Mouse (Mus musculus): Measurements from ENCODE around the gene Capn9. TPM values are rescaled to one million over a fixed set of nuclear protein-coding genes. Genes with fewer than 3 reads are reported as not detected.

The Capn9 gene
- not detected for polyA plus RNA-seq (2014; fragmentation: Illumina TruSeq; extraction: RNeasy Lipid Tissue Mini Kit (QIAGEN cat#74804); ENCODE audit: low read depth, low replicate concordance)

GRCm38 (mm10) chr8:124575811-124576210 lies at the start of gene Capn9:
Capn9 (plus strand) TSS chr8:124576111.

GRCm38 (mm10) chr8:124569593-124569992 lies 6.3 kb upstream of the Capn9 start, which contains the start of gene Agt:
Agt (minus strand) TSS chr8:124569706.

GRCm38 (mm10) chr8:124663112-124663873 lies 87.4 kb downstream of the Capn9 start, which contains the start of gene 2310022B05Rik:
2310022B05Rik (minus strand) TSS chr8:124663369.

Other genes with a start within 250 kb of the Capn9 start
- gene Pgbd5, start 136.5 kb upstream of the Capn9 start, polyA plus RNA-seq (2014; fragmentation: Illumina TruSeq; extraction: RNeasy Lipid Tissue Mini Kit (QIAGEN cat#74804); ENCODE audit: low read depth, low replicate concordance) = 0.16 TPM
- 14.6 TPM for gene Cog2, start 55.3 kb upstream of the Capn9 start, polyA plus RNA-seq (2014; fragmentation: Illumina TruSeq; extraction: RNeasy Lipid Tissue Mini Kit (QIAGEN cat#74804); ENCODE audit: low read depth, low replicate concordance)
- 3.8 TPM for gene Agt, start 6.4 kb upstream of the Capn9 start, polyA plus RNA-seq (2014; fragmentation: Illumina TruSeq; extraction: RNeasy Lipid Tissue Mini Kit (QIAGEN cat#74804); ENCODE audit: low read depth, low replicate concordance)
- gene 2310022B05Rik, start 87.3 kb downstream of the Capn9 start, polyA plus RNA-seq (2014; fragmentation: Illumina TruSeq; extraction: RNeasy Lipid Tissue Mini Kit (QIAGEN cat#74804); ENCODE audit: low read depth, low replicate concordance) = 9.9 TPM
- 13.5 TPM for gene Ttc13, start 145.9 kb downstream of the Capn9 start, polyA plus RNA-seq (2014; fragmentation: Illumina TruSeq; extraction: RNeasy Lipid Tissue Mini Kit (QIAGEN cat#74804); ENCODE audit: low read depth, low replicate concordance)
- gene Arv1, start 146.0 kb downstream of the Capn9 start, polyA plus RNA-seq (2014; fragmentation: Illumina TruSeq; extraction: RNeasy Lipid Tissue Mini Kit (QIAGEN cat#74804); ENCODE audit: low read depth, low replicate concordance) = 1.1 TPM
- gene Fam89a, start 175.7 kb downstream of the Capn9 start, polyA plus RNA-seq (2014; fragmentation: Illumina TruSeq; extraction: RNeasy Lipid Tissue Mini Kit (QIAGEN cat#74804); ENCODE audit: low read depth, low replicate concordance) = 0.69 TPM
- not detected for gene Trim67, start 217.0 kb downstream of the Capn9 start, polyA plus RNA-seq (2014; fragmentation: Illumina TruSeq; extraction: RNeasy Lipid Tissue Mini Kit (QIAGEN cat#74804); ENCODE audit: low read depth, low replicate concordance)